ENCODE assay signal across 10 mouse cellular contexts in genomic region chr11:5836126-5836525, GRCm38 (mm10). TPM values are rescaled to one million over a fixed set of nuclear protein-coding genes. Genes with fewer than 3 reads are reported as not detected.
DNase-seq lines count a peak whose midpoint lies in the region; ATAC-seq and TF ChIP-seq lines count a peak whose summit lies in the region.
"Had no signal": no experiment of that assay in that cellular context is flagged by ENCODE, and none has a peak within 500 bp of the region (broad histone marks: within the 10 kb centered on the region; RNA-seq: fewer than 3 reads in every experiment).

No protein-coding gene starts in this region.

- no peak overlapping the region for H3K4me2 ChIP-seq in kidney, embryonic 16.5 days (replicated peaks; ENCODE audit: low read depth, low read length)
- H3K4me2 ChIP-seq in forebrain, postnatal 0 days (ENCODE audit: low read depth): no peak overlapping the region

- H3K9ac ChIP-seq in kidney, embryonic 16.5 days (replicated peaks; ENCODE audit: low read length): no peak overlapping the region
- no peak overlapping the region for H3K9ac ChIP-seq in forebrain, postnatal 0 days
- H3K9ac ChIP-seq: embryonic facial prominence, embryonic 12.5 days; lung, embryonic 15.5 days had no signal

- no peaks in the 10 kb centered on the region for H3K27me3 ChIP-seq in kidney, embryonic 16.5 days (ENCODE audit: insufficient read depth, low read length)
- H3K27me3 ChIP-seq in G1E (ENCODE audit: insufficient read depth, low read length): no peaks in the 10 kb centered on the region
- no peaks in the 10 kb centered on the region for H3K27me3 ChIP-seq in forebrain, postnatal 0 days (ENCODE audit: insufficient read depth, low read length)
- H3K27me3 ChIP-seq: embryonic facial prominence, embryonic 12.5 days; lung, embryonic 15.5 days had no signal

- TF ChIP-seq CTCF in G1E (IDR thresholded peaks at IDR 0.05; ENCODE audit: low read depth, low read length): no peak
- TF ChIP-seq CTCF in forebrain, postnatal 0 days (IDR thresholded peaks at IDR 0.05; ENCODE audit: low read depth): peak; percentile 49

- DNase-seq in kidney, adult 11 months: peak; percentile 42
- DNase-seq in A20 (ENCODE audit: low read depth, low spot score) (peak; percentile 47), G1E (ENCODE audit: low spot score) (peak; percentile 9)
- no peak for DNase-seq in forebrain, postnatal 0 days
- no peak for DNase-seq in ovary, postnatal 10 days (ENCODE audit: low spot score)
- no peak for DNase-seq in urinary bladder, postnatal 36 days (ENCODE audit: low spot score in 2 of 2)

- H3K36me3 ChIP-seq in kidney, embryonic 16.5 days (ENCODE audit: insufficient read depth, low read length): peaks cover 32% of the 10 kb centered on the region
- peaks cover 53% of the 10 kb centered on the region for H3K36me3 ChIP-seq in G1E (replicated peaks)
- peaks cover 22% of the 10 kb centered on the region; the same call in 1 of the 2 replicates for H3K36me3 ChIP-seq in forebrain, postnatal 0 days (ENCODE audit: insufficient read depth)

- 0 out of 2 replicates have a peak, but pooled peaks cover 2% of the 10 kb centered on the region for H3K9me3 ChIP-seq in kidney, embryonic 16.5 days (ENCODE audit: low read length)
- no peaks in the 10 kb centered on the region for H3K9me3 ChIP-seq in G1E (replicated peaks)
- H3K9me3 ChIP-seq in forebrain, postnatal 0 days (ENCODE audit: low read length): no peaks in the 10 kb centered on the region
- H3K9me3 ChIP-seq: embryonic facial prominence, embryonic 12.5 days; lung, embryonic 15.5 days had no signal

- no peak for ATAC-seq in kidney, embryonic 16.5 days (ENCODE audit: low FRiP score, low TSS enrichment)
- ATAC-seq in G1E (ENCODE audit: extremely low read depth, insufficient number of reproducible peaks, low FRiP score, poor library complexity, severe bottlenecking): no peak
- ATAC-seq in forebrain, postnatal 0 days: no peak
- ATAC-seq in activated CD4-positive, CD25-positive, alpha-beta regulatory T cell, adult 4 months: no peak

- no peak overlapping the region for H3K4me3 ChIP-seq in kidney, embryonic 16.5 days (ENCODE audit: low read length)
- H3K4me3 ChIP-seq in G1E (ENCODE audit: low read depth, low read length): peak overlapping the region; percentile 23; the same call in 1 of the 2 replicates
- no peak overlapping the region for H3K4me3 ChIP-seq in forebrain, postnatal 0 days (ENCODE audit: low read depth, low read length)

- H3K27ac ChIP-seq in kidney, embryonic 16.5 days (ENCODE audit: low read length): no peak overlapping the region
- no peak overlapping the region for H3K27ac ChIP-seq in forebrain, postnatal 0 days (ENCODE audit: low read depth, low read length)
- H3K27ac ChIP-seq: embryonic facial prominence, embryonic 12.5 days; lung, embryonic 15.5 days had no signal

- 41% methylated on average over 1 of the region's 1 CpGs for WGBS in kidney, embryonic 16.5 days
- 47% methylated on average over 1 of the region's 1 CpGs for WGBS in forebrain, postnatal 0 days

- H3K4me1 ChIP-seq in kidney, embryonic 16.5 days (ENCODE audit: insufficient read depth, low read length): peaks cover 11% of the 10 kb centered on the region; the same call in 1 of the 2 replicates
- H3K4me1 ChIP-seq in G1E (ENCODE audit: insufficient read depth, low read depth, low read length): peaks cover 15% of the 10 kb centered on the region
- no peaks in the 10 kb centered on the region for H3K4me1 ChIP-seq in forebrain, postnatal 0 days (ENCODE audit: insufficient read depth)

RNA-seq across cellular contexts. Expression of gene Polm, which starts 1.7 kb away (rescaled TPM):
- polyA plus RNA-seq in kidney, embryonic 16.5 days (2015; fragmentation: Nextera tagmentation; extraction: Ambion mirVana): 9.8 and 11.4 TPM in 2 replicates
- total RNA-seq in G1E (2014; fragmentation: Nextera tagmentation) (32.1 and 38.3 TPM in 2 replicates), G1E (2017) (15.4 and 16.6 TPM in 2 replicates)
- 38.2 and 48.7 TPM in 2 replicates for polyA plus RNA-seq in G1E (2012)
- total RNA-seq in forebrain, postnatal 0 days (2014; rRNA removed): 7.5 and 9.7 TPM in 2 replicates
- polyA plus RNA-seq in forebrain, postnatal 0 days (2015; fragmentation: Nextera tagmentation; extraction: Ambion mirVana): 4.6 and 6.0 TPM in 2 replicates
- polyA plus RNA-seq in activated CD4-positive, CD25-positive, alpha-beta regulatory T cell, adult 4 months (2017; shearing (Covaris generic)): 10 to 100 TPM; 20.6 to 22.5 TPM

RNA-seq across cellular contexts. Expression of gene Aebp1, which starts 25.6 kb away (rescaled TPM):
- 59.6 and 61.1 TPM in 2 replicates for polyA plus RNA-seq in kidney, embryonic 16.5 days (2015; fragmentation: Nextera tagmentation; extraction: Ambion mirVana)
- total RNA-seq in G1E (2014; fragmentation: Nextera tagmentation): not detected in 2 replicates
- total RNA-seq in G1E (2017): 0.17 TPM in 1 of 2 replicates, not detected in the other
- polyA plus RNA-seq in G1E (2012): not detected in 2 replicates
- 9.8 and 14.9 TPM in 2 replicates for total RNA-seq in forebrain, postnatal 0 days (2014; rRNA removed)
- polyA plus RNA-seq in forebrain, postnatal 0 days (2015; fragmentation: Nextera tagmentation; extraction: Ambion mirVana): 15.9 and 19.8 TPM in 2 replicates
- polyA plus RNA-seq in activated CD4-positive, CD25-positive, alpha-beta regulatory T cell, adult 4 months (2017; shearing (Covaris generic)): under 1 TPM in 1 of 2 experiments, not detected in 1; 0.56 TPM

RNA-seq across cellular contexts. Expression of gene Pgam2, which starts 32.6 kb away (rescaled TPM):
- polyA plus RNA-seq in kidney, embryonic 16.5 days (2015; fragmentation: Nextera tagmentation; extraction: Ambion mirVana): 33.0 and 42.8 TPM in 2 replicates
- 1.6 and 1.8 TPM in 2 replicates for total RNA-seq in G1E (2014; fragmentation: Nextera tagmentation)
- 0.22 TPM in 1 of 2 replicates, not detected in the other for total RNA-seq in G1E (2017)
- 1.5 and 2.6 TPM in 2 replicates for polyA plus RNA-seq in G1E (2012)
- total RNA-seq in forebrain, postnatal 0 days (2014; rRNA removed): 0.38 and 3.5 TPM in 2 replicates
- polyA plus RNA-seq in forebrain, postnatal 0 days (2015; fragmentation: Nextera tagmentation; extraction: Ambion mirVana): 3.3 and 3.5 TPM in 2 replicates
- polyA plus RNA-seq in activated CD4-positive, CD25-positive, alpha-beta regulatory T cell, adult 4 months (2017; shearing (Covaris generic)): 1 to 10 TPM; 1.3 to 1.5 TPM

RNA-seq across cellular contexts. Expression of gene Pold2, which starts 42.0 kb away (rescaled TPM):
- polyA plus RNA-seq in kidney, embryonic 16.5 days (2015; fragmentation: Nextera tagmentation; extraction: Ambion mirVana): 152 and 155 TPM in 2 replicates
- total RNA-seq in G1E (2014; fragmentation: Nextera tagmentation) (47.5 and 55.5 TPM in 2 replicates), G1E (2017) (30.1 and 39.4 TPM in 2 replicates)
- polyA plus RNA-seq in G1E (2012): 295 and 362 TPM in 2 replicates
- 20.4 and 29.0 TPM in 2 replicates for total RNA-seq in forebrain, postnatal 0 days (2014; rRNA removed)
- 48.0 and 51.3 TPM in 2 replicates for polyA plus RNA-seq in forebrain, postnatal 0 days (2015; fragmentation: Nextera tagmentation; extraction: Ambion mirVana)
- polyA plus RNA-seq in activated CD4-positive, CD25-positive, alpha-beta regulatory T cell, adult 4 months (2017; shearing (Covaris generic)): 10 to 100 TPM; 20.6 to 26.9 TPM

RNA-seq across cellular contexts. Expression of gene Dbnl, which starts 47.8 kb away (rescaled TPM):
- 123 and 132 TPM in 2 replicates for polyA plus RNA-seq in kidney, embryonic 16.5 days (2015; fragmentation: Nextera tagmentation; extraction: Ambion mirVana)
- total RNA-seq in G1E (2014; fragmentation: Nextera tagmentation) (36.4 and 39.3 TPM in 2 replicates), G1E (2017) (89.5 and 107 TPM in 2 replicates)
- polyA plus RNA-seq in G1E (2012): 155 and 158 TPM in 2 replicates
- 72.6 and 77.8 TPM in 2 replicates for total RNA-seq in forebrain, postnatal 0 days (2014; rRNA removed)
- polyA plus RNA-seq in forebrain, postnatal 0 days (2015; fragmentation: Nextera tagmentation; extraction: Ambion mirVana): 101 and 130 TPM in 2 replicates
- polyA plus RNA-seq in activated CD4-positive, CD25-positive, alpha-beta regulatory T cell, adult 4 months (2017; shearing (Covaris generic)): 100 to 1,000 TPM; 119 to 149 TPM

Comparison
In these comparisons a context has a peak if more than half of its experiments do, and no peak if none do; other contexts are left out.
1. DNase-seq: peak in kidney, adult 11 months (single experiment), A20 (single experiment) and G1E (single experiment); none in forebrain, postnatal 0 days (single experiment), ovary, postnatal 10 days (single experiment) and urinary bladder, postnatal 36 days (0 of 2).
2. RNA of gene Aebp1, which starts 25.6 kb away (polyA plus RNA-seq): 59.6 to 61.1 TPM in kidney, embryonic 16.5 days and 15.9 to 19.8 TPM in forebrain, postnatal 0 days; 0.56 TPM in activated CD4-positive, CD25-positive, alpha-beta regulatory T cell, adult 4 months and not detected in G1E; every median in the first group is over 10 times any median in the second.